Mouse (Mus musculus): ENCODE results near the gene Tex19.2.
"Not testable (repeated sequence)": the region's sequence is repeated elsewhere in the genome, so short reads cannot be mapped to it uniquely, and the experiment has no call there.

Tex19.2 gene

DNA sequence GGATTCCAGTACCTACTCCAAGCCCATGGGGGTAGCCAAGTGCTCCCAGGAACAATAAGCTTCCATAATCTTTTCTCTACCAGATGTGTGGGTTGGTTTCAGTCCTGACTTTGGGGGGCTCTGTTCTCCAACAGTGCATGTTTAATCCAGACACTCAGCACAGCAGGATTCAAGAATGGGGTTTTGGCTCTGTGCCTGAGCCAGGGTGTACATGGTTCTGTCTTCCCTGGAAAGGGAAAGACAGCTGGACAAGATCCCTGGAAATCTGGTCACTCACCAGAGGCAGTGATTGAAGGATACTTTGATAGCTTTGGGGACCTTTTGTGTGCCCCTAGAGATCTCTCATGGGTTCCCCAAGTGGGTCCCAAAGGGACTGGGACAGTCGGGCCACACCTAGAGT, 6.9 kb downstream of the Tex19.2 start:
- no peak for DNase-seq (ENCODE audit: low read depth, low spot score)

DNA sequence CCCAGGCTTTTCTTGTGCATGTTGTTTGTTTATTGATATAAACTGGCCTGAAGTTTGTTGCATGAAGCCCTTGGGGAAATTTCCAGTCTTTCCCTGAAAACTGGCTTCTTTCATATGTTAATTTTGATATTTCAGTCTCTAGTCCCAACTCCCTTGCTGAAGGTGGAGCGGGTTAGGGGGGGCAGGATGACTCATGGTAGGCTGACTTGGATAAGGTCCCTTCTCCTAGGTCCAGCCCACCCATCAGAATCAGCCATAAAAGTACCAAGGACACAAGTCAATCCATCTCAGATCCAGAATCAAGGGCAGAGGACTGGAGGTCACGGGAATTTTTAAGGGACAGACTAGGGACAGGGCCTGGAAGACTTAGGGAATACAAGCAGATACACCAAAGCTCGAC, 7.4 kb downstream of the Tex19.2 start:
- no peak for DNase-seq (ENCODE audit: low read depth, low spot score)

DNA sequence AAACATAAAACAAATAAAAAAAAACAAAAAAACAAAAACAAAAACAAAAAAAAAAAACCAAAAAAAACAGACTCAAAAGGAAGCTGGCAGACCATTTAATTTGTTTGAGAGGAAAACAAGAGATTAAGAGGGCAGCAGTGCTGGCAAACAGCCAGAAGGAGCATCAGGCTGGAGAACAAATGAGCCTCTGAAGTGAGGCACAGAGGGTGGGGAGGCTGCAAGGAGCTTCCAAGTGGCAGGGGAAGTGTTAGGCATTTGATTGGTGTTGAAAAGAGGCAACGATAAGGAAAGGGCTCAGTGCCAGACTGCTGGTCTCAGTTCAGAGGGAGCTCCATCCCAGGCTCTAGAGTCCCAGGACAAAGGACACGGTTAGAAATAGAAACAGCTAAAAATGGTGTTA, 8.5 kb downstream of the Tex19.2 start:
- DNase-seq (ENCODE audit: low read depth, low spot score) = no peak

DNA sequence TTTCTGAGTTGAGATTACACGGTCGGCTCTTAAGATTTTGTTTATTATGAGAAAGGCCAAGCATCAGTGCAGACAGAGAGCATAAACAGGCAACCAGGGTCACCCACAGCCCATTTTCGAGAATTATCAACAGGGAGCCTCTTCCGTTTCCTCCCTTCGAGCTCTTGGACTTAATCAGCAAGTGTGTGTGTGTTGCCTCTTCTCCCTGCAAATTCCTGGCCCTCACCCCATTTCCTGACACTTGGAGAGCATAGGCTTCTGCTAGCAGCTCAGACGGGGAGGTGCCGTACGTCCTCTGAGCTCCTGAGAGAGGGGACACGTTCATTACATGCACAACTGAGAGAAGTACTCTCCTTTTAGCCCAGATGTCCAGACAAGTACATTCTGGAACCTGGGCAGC, 10.4 kb downstream of the Tex19.2 start:
- DNase-seq (ENCODE audit: low read depth, low spot score) = no peak

DNA sequence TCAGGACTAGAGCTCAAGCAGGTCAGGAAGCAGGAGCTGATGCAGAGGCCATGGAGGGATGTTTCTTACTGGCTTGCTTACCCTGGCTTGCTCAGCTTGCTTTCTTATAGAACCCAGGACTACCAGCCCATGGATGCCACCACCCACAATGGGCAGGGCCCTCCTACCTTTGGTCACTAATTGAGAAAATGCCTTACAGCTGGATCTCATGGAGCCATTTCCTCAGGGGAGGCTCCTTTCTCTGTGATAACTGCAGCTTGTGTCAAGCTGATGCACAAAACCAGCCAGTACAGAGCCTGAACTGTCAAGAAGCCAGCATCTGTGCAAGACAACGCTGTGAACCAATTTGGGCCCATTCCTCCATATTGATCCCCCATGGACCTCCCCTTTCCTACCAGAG, 11.2 kb downstream of the Tex19.2 start:
- not testable (repeated sequence) for DNase-seq (ENCODE audit: low read depth, low spot score)

DNA sequence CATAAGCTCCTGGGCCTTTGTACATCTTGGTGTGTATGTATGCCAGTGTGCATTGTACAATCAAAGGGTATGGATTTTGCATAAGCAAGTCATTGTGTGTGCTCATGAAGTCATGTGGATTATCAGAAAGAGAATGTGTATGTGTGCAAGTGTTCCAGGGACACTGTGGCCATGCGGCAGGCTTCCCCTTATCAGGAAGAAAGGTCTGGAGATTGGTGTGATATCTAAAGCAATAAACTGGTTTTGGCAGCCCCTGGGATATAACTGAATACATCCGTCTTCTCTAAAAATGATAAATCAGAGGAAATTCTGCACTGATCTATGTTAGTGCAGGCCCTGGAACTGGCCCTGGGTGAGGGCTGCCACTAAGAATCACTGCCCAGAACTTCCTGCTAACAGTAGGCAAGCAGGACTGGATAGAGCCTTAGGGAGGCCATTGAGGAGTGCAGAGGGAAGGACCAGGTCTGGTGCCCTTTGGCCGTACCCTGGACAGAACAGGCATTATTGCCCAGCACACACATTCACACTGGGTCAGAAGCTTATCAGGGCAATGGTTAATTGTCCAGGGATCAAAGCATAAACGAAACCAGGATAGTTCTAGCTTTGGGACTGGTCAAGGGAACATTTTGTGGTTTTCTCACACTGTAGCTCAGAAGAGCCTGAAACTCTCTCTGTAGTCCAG, 17.2 kb downstream of the Tex19.2 start:
- DNase-seq (ENCODE audit: low read depth, low spot score) = no peak

DNA sequence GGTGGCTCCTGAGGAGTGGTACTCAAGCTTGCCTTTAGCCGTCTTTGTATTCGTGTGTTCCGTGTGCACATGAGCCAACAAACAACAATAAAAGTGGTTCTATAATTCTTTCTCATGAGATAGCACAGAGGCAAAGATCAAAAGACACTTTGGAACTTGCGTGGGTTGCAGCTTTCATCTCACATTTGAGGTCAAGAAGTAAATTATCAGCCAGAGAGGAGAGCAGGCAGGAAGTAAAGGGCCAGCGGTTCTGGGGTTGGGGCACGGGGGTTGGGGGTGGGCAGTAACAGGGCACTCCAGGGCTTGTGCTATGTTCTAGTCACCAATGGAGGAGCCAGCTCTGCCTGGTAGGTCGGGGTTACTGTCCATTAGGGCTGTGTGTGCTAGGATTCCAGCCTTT, 17.8 kb downstream of the Tex19.2 start:
- no peak for DNase-seq (ENCODE audit: low read depth, low spot score)

DNA sequence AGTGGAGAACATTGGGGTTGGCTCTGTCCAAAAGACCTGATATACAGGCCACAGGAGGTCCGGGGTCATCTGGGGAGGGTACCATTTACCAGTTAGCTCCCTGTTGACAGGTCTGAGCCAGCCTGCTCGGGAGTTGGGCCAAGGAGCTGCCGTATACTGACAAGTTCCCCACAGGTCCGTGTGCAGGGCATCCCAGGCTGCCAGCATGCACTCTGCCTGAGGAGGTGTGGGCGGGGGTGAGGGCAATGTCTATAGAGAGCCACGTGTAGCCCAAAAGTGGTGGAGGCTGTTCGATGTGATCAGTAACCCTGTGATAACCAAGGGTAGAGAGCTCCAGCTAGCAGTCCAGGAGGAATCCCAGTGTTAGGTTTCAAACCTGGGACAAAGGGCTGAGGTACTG, 18.7 kb downstream of the Tex19.2 start:
- DNase-seq (ENCODE audit: low read depth, low spot score) = no peak

DNA sequence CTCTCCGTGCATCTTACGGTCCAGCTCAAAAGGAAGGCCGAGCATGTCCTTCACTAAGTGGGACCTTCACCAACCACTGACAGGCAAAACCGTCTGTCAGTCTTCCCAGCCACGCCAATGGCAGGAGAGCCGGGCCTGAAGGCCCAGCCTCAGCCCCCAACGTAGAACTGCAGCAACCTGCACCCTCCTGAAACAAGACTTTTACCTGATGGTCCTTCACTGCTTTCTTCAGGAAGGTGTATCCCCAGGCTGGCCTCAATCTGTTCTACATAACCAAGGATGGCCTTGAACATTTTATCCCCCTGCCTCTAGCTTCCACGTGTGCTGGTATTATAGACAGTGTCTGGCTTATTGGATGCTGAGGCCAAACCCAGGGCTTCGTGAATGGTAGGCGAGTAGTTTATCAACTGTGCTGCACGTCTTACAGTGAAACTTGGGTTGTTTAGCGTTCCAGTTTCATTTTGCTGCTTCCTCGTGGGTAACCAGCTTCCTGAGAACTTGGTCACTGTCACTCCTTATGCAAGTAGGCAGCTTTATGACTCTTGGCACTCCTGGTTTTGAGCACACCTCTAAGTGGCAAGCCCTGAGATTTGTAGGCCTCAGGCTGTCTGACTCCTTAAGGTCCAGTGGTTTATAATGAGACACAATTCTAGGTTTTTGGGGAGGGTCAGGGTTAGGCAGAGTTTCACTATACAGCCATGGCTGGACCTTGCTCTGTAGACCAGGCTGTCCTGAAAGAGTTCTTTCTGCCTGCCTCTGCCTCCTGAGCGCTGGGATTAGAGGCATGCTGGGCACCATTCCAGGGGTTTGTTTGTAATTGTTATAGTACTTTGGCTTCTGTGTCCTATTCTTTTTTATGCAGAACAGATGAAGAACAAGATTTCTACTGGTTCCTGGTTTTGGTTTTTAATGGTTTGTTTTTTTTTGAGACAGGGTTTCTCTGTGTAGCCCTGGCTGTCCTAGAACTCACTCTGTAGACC, 25.6 kb downstream of the Tex19.2 start:
- no peak for DNase-seq (ENCODE audit: low read depth, low spot score)

DNA sequence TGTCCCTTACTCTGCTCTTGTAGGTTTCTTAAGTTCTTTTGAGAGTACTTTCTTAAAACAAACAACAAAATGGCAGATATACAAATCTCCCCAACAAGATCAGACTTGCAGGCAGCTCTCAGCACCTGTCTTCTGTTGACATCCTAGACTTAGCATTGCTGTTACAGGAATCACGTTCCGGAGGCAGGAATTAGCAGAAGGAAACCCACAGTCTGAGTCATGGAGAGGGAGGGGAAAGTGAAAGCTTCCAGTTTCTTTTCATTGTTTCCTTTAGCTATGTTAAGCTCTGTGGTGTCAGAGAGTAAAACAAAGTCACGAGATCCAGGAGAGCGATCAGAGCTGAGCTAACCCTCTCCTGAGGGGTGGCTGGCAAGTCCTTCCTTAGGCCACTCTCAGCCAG, 27.5 kb downstream of the Tex19.2 start:
- no peak for DNase-seq (ENCODE audit: low read depth, low spot score)

DNA sequence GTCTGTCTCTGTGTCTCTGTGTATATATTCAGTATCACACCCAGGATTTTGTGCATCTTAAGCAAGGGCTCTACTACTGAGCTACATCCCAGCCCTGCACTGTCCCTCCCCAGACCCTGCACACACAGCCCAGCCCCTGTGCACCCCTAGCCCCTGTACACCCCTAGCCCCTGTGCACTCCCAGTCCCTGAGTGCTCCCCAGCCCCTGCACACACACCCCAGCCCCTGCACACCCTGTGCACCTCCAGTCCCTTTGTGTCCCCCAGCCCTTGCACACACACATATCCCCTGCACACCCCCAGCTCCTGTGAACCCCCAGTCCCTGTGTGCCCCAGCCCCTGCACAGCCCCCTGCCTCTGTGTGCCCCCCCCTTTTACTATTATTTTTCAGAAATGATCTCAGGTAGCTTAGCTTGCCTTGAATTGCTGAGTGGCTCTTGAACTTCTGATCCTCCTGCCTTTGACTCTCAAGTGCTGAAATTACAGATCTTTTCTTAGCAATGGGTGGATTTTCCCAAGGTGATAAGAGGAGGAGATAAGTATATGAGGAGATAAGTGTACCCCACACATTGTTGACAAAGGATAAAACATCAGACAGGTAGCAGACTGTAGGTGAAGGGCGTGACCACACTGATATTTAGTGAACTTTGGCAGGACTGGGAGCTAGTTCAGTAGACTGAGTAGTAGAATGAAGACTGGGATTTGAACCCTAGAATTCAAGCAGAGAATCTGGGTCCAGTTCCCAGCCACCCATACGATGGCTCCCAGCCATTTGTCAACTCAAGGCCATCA, 28.5 kb downstream of the Tex19.2 start:
- DNase-seq (ENCODE audit: low read depth, low spot score) = no peak

DNA sequence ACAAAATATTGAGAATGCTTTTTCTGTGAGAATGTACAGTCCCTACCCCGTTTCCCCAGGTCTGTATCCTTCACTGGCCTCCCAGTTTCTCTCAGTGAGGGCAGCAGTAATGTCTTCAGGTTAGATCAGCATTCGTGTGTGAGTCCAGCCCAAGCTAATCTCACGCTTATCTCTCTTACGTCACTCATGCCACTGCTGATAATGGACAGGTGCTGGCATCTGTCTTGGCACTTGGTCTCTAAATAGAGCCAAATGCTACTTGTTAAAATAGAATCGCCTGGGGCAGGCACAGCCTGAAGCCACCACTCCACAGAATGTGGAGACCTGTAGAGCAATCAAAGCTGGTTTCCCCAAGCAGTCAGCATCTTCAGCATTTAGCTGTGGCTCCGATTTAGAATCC, 29.5 kb downstream of the Tex19.2 start:
- DNase-seq (ENCODE audit: low read depth, low spot score) = no peak

DNA sequence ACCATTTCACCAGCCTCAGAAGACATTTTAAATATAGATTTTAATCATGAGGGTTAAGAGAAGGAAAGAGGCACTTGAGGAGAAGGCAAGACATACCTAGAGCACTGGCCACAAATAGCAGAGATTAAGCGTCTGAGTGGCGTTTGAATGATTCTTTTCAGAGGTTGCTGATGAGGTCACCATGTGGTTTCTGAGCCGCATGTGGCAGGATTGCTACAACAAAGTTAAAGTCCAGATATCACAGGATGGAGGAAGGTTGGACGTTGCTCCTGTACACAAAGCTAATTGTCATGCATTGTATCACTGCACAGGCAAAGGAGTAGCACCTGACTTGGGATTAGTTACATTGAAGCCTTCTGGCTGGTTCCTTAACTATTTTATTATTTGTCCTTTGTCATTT, 32.2 kb downstream of the Tex19.2 start:
- no peak for DNase-seq (ENCODE audit: low read depth, low spot score)

DNA sequence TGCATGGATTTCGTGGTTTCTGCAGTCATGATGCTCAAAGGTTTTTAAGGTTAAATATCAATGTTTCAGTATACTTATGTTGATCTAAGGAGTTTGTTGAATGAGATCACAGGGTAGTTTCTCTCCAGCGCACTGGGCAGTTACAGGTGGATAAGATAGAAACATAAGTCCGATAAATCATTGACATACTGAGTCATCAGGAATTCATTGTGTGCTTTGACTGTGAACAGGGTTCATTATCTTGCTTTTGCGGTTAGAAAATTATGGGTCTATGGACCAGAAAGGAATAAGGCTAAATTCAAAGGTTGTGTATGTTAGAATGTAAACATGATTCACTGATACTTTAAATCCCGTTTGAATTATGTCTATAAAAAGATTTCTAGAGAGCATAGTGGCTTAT, 33.3 kb downstream of the Tex19.2 start:
- DNase-seq (ENCODE audit: low read depth, low spot score) = no peak

DNA sequence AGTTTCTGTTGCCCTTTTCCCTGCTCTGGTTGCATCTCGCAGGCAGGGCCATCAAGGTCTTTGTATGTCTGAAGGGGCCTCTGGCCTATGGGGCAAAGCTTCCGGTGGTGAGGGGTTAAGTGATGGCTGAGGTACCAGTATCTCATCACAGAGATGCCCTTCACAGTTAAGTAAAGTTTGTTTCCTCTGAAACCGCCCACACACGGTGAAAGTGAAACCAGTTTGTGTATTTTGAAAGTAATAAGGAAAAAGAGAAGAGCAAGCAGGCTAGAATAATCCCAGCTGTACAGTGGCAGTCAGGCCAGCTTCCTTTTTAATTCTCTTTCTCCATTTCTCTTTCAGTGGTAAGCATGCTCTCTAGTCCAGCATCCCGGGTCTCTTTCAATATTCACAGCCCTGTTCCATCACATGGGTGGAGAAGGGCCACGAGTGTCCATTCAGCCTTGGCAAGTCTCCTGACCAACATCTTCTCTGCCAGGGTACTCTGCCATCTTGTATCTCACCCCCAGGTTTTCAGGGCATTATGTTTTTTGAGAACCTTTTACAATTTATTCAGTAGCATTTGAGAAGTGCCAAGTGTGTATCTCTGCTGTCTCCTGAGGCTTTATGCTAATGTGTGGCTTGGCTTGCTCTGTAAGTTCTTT, 35.5 kb downstream of the Tex19.2 start:
- peak; percentile 21 for DNase-seq (ENCODE audit: low read depth, low spot score)

DNA sequence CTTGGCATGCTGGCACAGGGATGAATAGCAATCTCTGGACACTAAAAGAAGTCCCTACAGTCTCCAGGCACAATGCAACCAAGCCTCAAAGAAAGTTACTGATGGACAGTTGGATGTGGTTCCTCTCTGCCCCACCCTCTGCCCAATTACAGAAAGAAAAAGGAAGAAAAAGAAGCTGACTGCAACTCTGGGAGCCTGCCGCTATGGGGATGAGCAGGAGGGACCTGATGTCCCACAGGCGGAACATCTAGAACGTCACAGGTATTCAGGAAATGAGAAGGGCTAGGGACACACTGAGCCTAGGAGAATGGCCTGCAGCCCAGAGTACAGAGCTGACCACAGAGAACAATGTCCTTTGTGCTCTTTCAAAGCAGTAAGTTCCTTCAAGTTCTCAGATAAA, 36.2 kb downstream of the Tex19.2 start:
- no peak for DNase-seq (ENCODE audit: low read depth, low spot score)

DNA sequence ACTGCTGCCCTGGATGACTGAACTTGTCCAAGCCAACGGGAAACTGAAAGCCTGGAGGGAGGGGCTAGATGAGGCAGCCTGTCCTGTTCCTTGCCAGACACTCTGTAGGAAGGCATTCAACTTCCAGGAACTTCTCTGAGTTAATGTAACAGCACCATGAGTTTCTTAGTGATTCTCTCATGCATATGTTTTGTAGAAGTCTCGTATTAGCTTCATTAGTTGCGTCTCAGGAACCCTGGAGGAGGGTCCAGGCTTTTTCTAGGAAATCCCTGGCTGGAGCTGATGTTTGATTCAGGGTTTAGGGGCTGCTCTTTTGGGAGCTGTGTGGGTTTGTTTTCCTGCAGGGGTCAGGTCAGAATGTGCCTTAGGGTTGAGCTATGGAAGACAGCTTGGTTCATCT, 37.4 kb downstream of the Tex19.2 start, which contains the start of gene Sectm1a:
Gene Sectm1a (minus strand): TSS at position 101 of the 400 bp plus-strand sequence.
- no peak for DNase-seq (ENCODE audit: low read depth, low spot score)

DNA sequence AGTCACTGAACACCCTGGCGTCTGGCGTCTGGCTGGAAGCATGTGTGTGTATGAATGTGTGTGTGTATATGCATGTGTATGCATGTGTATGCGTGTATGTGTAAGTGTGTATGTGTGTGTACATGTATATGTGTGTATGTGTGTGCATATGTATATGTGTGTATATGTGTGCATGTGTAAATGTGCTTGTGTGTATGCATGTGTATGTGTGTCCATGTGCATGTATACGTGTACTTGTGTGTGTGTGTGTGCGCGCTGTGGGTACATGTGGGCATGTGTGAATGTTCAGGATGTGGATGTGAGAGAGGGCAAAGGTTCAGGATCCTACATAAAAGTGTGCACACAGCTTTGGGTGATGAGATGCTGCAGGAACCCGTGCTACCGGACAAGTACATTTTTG, 38.1 kb downstream of the Tex19.2 start:
- DNase-seq (ENCODE audit: low read depth, low spot score) = no peak

DNA sequence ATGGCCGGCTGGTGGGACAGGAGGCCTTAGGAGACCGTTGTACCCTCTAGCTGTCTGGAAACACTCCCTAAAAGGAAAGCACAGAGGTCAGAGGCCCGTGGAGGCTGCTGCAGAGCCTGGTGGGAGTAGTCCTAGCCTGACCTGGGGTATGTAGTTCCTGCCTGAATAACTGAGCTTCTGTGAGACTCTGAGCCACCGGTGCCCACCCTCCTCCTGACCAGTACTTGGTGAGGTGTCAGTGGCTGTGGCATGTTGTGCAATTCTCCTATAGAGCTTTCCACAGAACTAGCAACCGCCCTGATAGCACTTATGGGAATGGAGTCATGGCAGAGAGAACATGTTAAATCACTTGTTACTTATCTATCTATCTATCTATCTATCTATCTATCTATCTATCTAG, 42.8 kb downstream of the Tex19.2 start:
- DNase-seq (ENCODE audit: low read depth, low spot score) = no peak

DNA sequence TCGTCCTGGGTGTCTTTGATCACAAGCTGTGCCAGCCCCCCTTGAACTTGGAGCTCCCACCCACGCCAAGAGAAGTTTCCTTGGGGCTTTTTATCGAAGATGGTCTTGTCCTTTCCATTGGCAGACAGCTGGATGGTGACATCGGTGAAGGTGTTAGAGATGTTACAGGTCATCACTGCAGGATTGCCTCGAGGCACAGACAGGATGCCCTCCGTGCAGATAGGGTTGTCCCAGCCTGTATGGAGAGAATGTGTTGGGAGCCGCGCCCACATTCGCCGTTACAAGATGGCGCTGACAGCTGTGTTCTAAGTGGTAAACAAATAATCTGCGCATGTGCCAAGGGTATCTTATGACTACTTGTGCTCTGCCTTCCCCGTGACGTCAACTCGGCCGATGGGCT, 48.8 kb downstream of the Tex19.2 start:
- DNase-seq (ENCODE audit: low read depth, low spot score) = not testable (repeated sequence)

DNA sequence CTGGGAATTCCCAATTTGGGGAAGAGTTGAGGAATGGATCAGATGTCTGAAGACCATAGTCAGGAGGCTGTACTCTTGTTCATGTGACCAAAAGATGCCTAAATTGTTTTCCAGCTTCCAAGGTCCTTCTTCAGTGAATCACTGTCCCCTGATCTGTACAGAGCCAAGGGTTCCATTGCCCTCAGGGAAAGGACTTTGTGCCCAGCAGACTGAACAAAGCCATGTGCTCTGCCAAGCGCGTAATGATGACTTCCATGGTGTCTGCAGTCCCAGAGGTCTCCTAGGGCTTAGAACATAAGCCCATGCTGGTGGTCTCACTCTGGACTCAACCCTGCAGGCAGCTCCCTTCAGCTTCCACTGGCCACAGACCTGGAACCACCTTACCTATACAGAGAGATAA, 50.6 kb downstream of the Tex19.2 start:
- DNase-seq (ENCODE audit: low read depth, low spot score) = no peak
